Mouse (Mus musculus) CD4-positive, CD25-positive, alpha-beta regulatory T cell, adult 4 months (primary cell): ENCODE data around the gene Gm17078. TPM values are rescaled to one million over a fixed set of nuclear protein-coding genes. Genes with fewer than 3 reads are reported as not detected.
"Not testable (repeated sequence)": the region's sequence is repeated elsewhere in the genome, so short reads cannot be mapped to it uniquely, and the experiment has no call there.

Source experiments
- ATAC-seq: one replicate; pipeline ENCODE4 v1.8.0; 2017
- polyA plus RNA-seq, 2 experiments: library from polyadenylated mRNA; unstranded; fragments of 100-300 nt; shearing (Covaris generic); gene quantifications; one replicate each; pipeline ENCODE4 v1.2.1; 2017

The Gm17078 gene
- not detected for polyA plus RNA-seq

DNA sequence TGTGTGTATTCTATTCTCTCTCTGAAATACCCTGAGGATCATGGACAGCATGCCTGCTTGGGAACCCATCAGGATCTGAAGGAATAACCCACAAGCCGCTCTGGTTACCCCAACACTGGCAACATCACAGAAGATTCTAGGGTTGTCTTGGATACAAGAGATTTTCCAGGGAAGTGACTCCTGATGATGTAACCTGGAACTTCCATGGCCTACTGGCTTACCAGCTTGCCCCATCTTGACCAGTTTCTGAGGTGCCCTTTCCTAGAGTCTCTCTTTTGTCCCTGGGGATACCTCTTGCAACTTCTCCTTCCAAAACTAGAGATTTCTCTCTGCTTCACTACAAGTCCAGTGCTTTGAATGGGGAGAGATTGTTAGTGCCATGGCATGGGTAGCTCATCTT lies at the start of gene Gm17078:
TSS of gene Gm17078 (minus strand) at position 101 of the 400 bp plus-strand sequence.
- no peak for ATAC-seq

GRCm38 (mm10) chr14:51635566-51635965 lies 24.5 kb upstream of the Gm17078 start, which contains the start of gene Gm4181:
Gene Gm4181 (minus strand): TSS chr14:51635666.
- not testable (repeated sequence) for ATAC-seq

DNA sequence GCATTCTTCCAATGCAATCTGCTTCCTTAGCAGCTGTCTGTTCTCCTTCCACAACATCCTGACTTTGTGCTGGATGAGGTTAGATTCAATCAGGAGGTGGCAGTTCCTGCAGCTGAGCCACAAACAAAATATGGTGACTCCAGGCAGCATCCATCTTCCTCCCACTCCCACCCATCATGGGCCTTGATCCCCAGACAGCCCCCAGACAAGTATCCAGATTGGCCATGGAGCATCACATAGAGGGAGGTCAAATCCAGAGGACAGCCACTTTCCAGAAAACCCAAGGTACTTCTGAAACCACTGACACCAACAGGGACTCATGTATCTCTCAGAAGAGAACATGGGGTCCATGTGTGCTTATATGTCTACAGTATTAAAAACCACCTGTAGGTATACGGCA lies 21.3 kb upstream of the Gm17078 start:
- not testable (repeated sequence) for ATAC-seq

GRCm38 (mm10) chr14:51592039-51592438 lies 19.1 kb downstream of the Gm17078 start, which contains the start of gene Gm17174:
Gene Gm17174 (minus strand): TSS chr14:51592139.
- ATAC-seq, result not testable (repeated sequence)

DNA sequence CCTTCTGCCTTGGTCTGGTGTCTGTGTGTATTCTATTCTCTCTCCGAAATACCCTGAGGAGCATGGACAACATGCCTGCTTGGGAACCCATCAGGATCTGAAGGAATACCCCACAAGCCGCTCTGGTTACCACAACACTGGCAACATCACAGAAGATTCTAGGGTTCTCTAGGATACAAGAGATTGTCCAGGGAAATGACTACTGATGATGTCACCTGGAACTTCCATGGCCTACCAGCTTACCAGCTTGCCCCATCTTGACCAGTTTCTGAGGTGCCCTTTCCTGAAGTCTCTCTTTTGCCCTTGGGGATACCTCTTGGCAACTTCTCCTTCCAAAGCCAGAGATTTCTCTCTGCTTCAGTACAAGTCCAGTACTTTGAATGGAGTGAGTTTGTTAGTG lies 37.1 kb downstream of the Gm17078 start, which contains the start of gene Gm17175:
TSS of gene Gm17175 (minus strand) at position 101 of the 400 bp plus-strand sequence.
- ATAC-seq, result not testable (repeated sequence)

Other genes with a start within 250 kb of the Gm17078 start
- gene Gm7247, start 249.6 kb downstream of the Gm17078 start, polyA plus RNA-seq, result not detected
- not detected for gene Vmn2r88, start 200.5 kb downstream of the Gm17078 start, polyA plus RNA-seq
- under 1 TPM in 1 of 2 experiments, not detected in 1; 0.05 TPM for gene Vmn2r89, start 159.5 kb downstream of the Gm17078 start, polyA plus RNA-seq
- not detected for gene Gm5622, start 58.5 kb downstream of the Gm17078 start, polyA plus RNA-seq
- not detected for gene Gm17175, start 37.2 kb downstream of the Gm17078 start, polyA plus RNA-seq
- not detected for gene Gm17174, start 19.2 kb downstream of the Gm17078 start, polyA plus RNA-seq
- gene Gm4181, start 24.4 kb upstream of the Gm17078 start, polyA plus RNA-seq, result not detected
- not detected for gene Gm17079, start 84.2 kb upstream of the Gm17078 start, polyA plus RNA-seq
- not detected for gene Gm5800, start 105.9 kb upstream of the Gm17078 start, polyA plus RNA-seq
- not detected for gene Ang4, start 162.3 kb upstream of the Gm17078 start, polyA plus RNA-seq
- not detected for gene AY358078, start 188.7 kb upstream of the Gm17078 start, polyA plus RNA-seq
- gene Ear6, start 242.4 kb upstream of the Gm17078 start, polyA plus RNA-seq, result not detected